Mouse (Mus musculus) layer of hippocampus, postnatal 10 days (tissue): ENCODE measurements around the gene Asb4. TPM values are rescaled to one million over a fixed set of nuclear protein-coding genes. Genes with fewer than 3 reads are reported as not detected.

Source experiments
- DNase-seq, 2 experiments: peaks; one replicate each; pipeline ENCODE4 v3.0.0; 2021; ENCODE audit warnings: low spot score in 2 of 2
- total RNA-seq, 2 experiments: library from RNA; stranded (reverse); gene quantifications; 2 replicates each; pipeline ENCODE4 v1.2.3; 2021

Gene Asb4
- total RNA-seq, 2 experiments from 2014 or later: 0.65 to 1.3 TPM

DNA sequence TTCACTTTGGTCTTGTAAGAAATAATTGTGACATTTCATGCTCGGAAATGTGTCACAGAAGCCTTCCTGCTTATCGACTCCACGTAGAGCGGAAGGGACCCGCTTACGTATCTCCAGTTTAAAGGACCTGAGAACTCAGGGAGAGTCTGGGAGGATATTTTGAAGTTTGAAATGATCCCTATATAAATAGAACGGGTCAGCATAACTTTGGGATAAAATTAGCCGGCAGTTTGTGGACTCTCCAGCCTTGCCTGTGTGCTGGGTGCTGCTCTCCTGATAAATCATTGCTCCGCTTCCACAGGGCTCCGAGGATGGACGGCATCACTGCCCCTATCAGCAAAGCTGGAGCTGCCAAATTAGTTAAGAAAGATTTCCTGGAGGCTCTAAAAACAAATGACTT lies 7.1 kb downstream of the Asb4 start:
- no peak for DNase-seq

- DNase-seq: no peak
Observed at GRCm38 (mm10) chr6:5390952-5391351, 7.8 kb downstream of the Asb4 start.

DNA sequence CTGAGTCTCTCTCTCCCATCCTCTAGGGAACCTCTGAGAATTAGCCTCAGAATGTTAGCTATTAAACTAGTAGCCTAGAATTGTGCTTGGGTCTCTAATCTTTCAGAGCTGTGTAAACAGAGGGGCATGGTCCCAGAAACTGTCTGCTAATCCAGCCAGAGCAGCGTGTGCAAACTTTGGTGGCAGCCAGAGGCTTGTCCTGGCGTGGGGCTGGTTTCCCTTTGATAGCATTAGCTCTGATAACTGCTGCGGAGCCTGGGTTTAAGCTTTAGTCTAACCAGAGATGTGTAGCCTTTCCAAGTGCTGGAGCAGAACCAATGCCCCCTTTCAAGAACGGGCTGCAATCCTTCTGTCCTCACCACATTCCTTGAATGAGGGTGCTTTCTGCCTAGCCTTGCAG lies 11.8 kb downstream of the Asb4 start:
- DNase-seq: no peak

- no peak for DNase-seq
Observed at GRCm38 (mm10) chr6:5396797-5397196, 13.6 kb downstream of the Asb4 start.

DNA sequence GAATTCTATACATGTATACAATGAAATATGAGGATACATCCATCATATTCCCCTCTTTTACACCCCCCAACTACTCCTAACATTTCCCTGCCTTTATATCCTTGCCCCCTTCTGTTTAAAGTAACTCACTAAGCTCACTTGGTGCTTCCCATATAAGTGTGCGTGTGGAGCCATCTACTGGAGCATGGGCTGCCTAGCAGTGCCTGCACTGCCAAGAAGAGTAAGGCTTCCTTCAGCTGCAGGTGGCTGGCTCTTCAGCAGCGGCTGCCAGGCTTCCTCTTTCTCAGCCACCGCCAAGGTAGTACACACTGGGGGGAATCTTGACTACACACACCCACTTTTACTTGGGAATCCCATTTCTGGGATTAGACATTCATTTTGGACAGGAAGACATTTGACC lies 18.2 kb downstream of the Asb4 start:
- DNase-seq: peak; percentile 75 to 78

DNA sequence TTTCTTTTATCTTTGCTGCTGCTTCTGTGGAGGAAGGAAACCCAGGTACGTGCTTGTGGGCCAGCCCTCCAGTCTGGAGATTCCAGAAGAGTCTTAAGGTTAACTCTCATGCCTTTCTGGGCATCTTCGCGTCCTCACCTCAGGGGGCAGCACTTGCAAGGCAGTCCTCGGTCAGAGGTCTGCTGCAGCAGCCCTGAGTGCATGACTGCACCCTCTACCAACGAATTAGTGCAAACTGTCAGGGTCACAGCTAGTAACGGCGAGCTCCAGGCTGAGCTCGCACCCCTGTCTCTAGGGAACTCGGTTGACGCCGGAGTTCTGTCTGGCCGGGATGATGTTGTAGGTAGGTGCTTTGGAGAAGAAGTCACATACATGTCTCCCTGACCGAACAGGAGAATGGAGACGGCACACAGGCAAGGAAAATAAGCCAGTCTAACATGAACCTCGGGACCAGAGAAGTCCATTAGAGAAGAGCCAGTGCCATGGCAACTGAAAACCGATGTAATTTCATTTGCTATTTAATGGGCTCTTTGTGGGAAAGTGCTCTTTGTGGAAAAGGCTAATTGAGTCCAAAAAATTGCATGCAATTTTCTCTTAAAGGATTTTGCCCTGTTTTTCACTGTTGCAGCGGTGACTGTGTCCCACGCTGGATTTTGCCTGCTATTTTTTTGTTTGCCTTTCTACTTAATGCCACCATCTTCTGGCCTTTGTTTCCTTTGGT lies 20.1 kb downstream of the Asb4 start:
- DNase-seq: peak; percentile 15 to 34

DNA sequence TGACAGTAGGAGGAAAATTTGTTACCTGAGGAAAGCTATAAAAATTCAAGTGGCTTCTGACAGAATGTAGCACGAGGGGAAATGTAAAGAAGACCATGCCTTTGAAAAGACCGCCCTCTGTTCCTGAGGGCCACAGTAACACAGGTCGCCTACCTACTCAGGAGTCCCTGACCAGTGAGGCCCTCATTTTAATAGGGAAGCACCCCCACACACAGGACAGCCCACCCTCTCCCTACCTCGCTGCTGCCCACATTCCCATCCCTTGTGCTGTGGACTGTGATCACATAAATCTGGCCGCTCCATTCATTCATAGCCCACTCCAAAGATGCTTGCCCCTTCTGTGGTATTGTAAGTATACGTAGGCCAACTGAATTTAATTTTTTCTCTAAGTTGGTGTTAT lies 20.8 kb downstream of the Asb4 start:
- no peak for DNase-seq

DNA sequence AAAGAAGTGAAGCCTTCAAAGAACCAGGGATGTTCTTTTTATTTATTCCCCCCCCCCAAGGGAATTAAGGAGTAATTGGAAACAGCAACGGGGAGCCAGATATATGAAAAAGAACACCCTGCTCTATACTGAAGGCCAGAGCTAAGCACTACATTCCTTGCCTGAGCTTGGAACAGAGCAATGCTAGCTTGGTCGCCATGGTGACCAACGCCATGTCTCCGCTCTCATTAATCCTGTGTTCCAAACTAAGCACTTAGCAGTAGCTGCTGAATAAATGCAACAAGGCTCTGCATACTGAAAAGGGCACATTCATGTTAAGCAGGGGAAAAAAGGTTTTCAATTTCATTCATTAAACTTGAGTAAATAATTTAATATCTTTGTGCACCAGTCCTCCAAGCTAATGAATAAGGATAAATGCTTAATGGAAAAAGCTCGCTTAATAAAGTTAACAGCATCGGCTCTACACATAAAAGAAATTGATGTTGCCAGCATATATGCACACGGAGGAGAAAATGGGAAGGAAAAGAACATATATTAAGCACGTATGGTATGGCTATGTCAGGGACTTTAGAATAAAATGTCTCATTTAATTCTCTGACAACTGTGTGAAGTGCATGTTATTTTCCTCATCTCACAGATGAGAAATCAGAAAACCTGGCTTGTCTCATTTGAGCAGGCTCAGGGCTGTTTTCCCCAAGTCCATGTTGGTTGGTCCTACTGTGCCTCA lies 25.4 kb downstream of the Asb4 start:
- DNase-seq: peak; percentile 37 to 41

DNA sequence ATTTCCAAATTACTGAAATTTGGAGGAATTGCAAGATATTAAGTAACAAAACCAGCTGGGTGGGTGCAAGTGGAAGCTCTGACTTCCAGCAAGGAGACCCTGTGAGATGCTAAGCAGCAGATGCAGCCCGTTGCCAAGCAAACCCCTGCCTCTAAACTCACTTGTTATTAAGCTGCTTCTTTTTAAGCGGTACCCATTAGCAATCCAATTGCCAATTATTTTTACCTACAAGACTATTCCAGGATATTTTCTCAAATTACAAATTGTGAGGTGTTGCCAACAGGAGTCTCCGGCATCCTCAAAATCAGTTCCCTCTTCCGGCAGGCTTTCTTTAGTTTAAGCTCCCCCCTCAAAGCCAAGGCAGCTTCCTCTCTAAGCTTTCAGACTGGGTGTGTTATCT lies 26.5 kb downstream of the Asb4 start:
- DNase-seq: no peak

DNA sequence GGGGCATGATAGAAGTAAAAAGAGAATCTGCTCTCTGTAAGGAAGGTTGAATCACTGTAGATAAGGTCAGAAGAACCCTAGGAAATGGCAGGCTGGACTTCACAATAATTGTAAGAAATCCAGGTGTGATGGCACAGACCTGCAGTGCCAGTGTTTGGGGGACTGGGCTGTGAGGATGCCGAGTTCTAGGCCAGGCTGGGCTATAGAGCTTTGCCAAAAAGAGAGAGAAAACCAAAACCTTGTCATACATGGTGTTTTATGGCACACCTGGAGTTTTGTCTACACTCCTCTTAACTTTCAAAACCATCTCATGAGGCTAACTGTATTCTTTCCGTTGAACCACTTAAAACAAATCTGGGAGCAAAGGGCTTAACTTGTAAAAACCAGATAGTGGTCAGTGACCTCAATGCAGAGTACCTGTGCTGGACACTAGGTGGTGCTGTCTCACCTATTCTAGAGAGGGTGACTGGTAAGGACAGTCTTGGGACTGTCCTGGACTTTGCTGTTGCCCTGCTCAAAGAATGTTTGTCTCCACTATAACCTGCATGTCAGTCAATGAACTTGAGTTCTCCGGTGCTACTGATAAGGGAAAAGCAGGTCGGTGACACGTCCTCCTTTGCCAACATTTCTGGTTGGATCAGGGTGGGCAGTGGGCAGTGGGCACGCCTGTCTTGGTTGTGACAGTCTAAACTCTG lies 27.7 kb downstream of the Asb4 start:
- DNase-seq: peak; percentile 68 to 73

DNA sequence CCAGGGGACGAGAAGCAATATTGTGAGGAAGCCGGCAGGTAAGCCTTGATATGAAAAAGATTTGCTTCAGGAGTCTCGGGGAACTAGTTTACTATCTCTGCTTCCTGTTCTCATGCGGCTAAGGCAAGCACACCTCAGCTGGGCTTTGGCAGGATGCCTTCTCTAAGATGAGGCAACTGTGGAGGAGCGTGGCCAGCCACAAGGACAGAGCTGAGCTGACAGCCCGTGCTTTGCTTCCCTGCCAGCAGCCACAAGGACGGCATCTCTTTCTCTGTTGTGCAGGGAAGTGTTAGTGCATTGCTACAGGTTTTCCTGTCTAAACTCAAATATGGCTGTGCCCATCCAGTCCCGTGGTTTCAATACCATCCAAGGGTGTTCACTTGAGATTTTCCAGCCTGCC lies 30.1 kb downstream of the Asb4 start:
- DNase-seq: no peak

- no peak for DNase-seq
Observed at GRCm38 (mm10) chr6:5421442-5421841, 38.3 kb downstream of the Asb4 start.

DNA sequence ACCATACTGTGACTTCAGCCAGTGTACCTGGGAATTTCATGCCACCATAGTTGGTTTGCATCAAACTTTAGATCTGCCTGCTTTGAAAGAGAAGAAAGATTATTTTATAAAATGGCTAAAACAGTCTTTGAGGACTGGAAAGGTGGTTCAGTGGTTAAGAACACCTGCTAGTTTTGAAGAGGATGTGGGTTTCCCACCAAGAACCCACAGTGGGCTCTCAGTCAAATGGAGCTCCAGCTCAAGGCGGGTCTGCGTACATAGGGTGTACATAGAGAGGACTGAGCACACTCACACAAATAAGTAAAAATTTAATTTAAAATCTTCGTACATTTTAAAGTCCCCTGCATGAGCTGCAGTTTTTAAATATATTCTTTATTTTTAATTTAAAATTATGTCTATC lies 39.2 kb downstream of the Asb4 start:
- DNase-seq: no peak

DNA sequence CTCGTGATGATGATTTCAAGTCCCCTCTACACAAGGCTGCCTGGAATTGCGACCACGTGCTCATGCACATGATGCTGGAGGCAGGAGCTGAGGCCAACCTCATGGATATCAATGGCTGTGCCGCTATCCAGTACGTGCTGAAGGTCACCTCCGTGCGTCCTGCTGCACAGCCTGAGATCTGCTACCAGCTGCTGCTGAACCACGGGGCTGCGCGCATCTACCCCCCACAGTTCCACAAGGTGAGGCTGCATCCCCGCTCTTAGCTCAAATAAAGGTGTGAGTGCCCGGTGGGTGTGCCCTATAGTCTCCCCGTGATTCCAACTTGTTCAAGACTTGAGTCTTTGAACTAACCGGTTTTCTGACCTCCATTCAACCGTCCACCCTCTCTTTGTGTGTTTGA lies 40.4 kb downstream of the Asb4 start:
- DNase-seq: no peak

DNA sequence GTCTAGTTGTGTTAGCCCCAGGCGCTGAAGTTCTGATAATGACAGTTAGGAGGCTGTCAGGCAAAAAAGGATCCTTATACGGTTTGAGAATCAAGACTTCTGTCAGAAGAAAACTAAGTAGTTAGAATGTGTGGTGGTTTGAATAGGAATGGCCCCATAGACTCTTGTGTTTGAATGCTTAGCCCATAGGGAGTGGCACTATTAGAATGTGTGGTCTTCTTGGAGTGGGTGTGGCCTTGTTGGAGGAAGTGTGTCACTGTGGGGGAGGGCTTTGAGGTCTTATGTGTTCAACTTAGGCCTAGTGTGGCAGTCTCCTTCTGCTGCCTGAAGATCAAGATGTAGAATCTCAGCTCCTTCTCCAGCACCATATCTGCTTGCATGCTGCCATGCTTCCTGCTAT lies 43.8 kb downstream of the Asb4 start:
- DNase-seq: no peak

DNA sequence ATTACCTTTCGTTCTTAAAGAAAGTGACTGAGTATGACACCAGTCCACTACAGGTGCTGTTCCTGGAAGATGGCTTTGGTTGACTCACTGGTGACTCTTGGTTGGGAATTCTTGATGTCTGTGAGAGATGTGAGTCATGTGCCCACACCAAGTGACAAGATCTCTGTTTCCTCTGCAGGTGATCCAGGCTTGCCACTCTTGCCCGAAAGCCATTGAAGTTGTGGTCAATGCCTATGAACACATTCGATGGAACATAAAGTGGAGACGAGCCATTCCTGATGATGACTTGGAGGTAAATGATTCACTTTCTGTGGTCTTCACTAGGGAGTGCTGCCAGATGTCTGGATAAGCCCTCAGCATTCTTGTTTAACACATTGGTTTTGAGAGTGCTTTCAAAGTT lies 46.4 kb downstream of the Asb4 start:
- no peak for DNase-seq

DNA sequence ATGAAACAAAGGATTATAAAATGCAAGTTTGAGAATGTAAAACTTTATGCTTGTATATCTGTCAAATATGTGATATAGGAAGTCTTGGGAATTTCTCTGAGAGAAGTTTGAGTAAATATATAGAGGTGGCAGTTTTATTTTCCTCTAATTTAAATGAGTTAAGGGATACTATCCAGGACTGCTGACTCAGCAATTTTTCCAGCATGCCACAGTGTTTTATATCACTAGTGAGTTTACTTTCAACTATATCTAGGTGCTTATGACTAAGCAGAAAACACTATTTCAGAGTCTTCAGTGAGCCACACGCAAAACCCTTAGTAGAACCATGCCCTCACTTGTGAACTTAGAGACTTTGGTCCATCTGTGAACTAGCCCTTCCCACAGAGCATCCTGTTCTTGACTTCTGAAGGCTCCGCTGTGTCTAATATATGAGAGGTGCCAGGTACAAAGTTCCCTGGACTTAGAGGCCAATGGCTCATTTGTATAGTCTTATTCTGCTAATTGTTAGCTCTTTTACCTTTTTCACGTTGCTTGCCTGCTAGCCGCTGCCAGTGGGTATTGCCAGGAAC lies 46.9 kb downstream of the Asb4 start:
- no peak for DNase-seq

DNA sequence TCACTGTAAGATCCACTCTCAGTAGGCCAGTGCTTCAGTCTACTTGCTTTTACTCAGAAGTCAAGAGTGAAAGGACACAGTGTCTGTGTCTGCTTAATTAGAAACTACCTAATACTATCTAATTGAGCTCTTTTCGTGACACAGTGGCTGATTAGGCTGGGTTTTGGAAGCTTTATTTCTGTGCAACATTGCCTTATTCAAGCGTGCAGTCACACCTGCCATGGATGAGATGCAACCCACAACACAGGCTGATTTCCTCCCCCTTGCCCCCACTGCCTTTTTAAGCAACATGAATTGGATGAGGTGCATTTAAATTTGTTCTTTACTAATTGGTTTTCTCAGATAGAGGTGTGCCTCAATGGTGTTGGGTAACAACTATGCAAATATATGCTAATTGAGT lies 50.7 kb downstream of the Asb4 start:
- no peak for DNase-seq

- DNase-seq: no peak
Observed at GRCm38 (mm10) chr6:5437757-5438156, 54.6 kb downstream of the Asb4 start.

DNA sequence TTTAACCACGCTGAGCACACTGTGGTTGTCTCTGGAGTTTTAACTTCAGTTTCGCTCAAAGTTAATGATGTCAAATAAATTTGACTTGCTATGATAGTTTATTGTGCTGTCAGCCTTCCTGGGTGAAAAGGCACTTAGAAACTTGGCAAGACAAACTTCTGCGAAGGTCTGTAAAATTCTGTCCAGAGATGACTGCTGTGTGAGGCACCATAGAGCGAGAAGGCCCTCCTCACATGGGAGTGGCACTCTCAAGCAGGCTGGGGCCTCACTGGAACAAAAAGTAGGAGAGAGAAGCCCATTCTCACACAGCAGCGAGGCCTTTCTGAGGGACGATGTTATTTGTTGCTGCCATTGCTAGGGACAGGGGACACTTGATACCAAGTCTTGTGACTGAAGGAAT lies 58.0 kb downstream of the Asb4 start:
- no peak for DNase-seq

DNA sequence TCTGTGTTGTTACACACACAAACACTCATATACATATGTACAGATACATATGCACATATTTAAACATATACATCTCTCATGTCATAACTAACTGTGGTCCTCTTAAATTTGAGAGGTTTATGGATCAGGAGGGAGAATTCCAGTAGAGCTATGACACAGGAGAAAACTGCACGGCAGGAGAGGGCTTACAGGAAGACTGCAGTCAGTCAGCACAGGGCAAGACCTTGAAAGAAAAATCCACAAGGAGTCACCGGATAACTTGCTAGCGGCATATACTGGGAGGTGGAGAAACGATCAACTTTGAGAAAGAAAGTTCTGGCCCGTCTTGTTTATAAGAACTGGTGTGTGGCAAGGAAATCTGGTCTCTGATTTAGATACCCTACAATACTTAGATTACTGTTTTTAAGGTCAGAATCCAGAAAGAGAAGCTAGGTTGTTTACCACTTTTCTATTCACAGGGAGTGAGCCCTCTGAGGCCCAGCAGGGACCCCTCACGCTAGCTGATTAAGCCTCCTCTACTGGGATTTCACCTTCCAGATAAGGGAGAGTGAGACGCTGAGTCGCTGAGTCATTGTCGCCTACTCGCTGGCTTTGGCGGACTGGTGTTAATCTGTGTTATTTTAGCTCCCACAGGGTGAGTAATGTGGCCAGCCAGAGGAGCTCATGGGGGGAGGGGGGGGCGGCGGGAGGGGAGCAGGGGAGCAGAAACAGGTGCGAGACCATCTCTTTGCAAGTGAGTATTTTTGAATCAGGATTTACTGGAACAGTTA lies 59.3 kb downstream of the Asb4 start:
- peak in 1 of 2 experiments; percentile 20 for DNase-seq
